ENCODE assay signal across 33 mouse cellular contexts in the genomic region with DNA sequence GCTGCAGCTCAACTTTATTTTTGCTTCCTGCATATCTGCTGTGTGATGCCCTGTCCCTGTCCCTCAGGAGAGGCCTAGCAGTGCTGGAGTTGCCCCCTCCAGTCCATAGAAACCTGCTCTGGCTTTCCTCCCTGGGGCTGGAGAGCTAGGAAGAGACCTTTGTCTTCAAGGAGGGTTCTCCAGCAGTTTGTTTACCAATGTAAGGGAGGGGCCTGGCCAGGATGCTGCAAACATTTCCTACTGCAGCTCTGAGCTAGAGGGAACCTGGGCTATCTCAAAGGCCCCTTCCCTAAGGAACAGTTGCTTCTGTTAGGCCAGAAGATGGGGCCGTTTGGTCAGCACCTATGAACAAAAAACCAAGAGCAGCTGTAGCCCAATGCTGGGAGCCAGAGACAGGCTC. TPM values are rescaled to one million over a fixed set of nuclear protein-coding genes. Genes with fewer than 3 reads are reported as not detected.
DNase-seq lines count a peak whose midpoint lies in the region; ATAC-seq and TF ChIP-seq lines count a peak whose summit lies in the region.
"Had no signal": no experiment of that assay in that cellular context is flagged by ENCODE, and none has a peak within 500 bp of the region (broad histone marks: within the 10 kb centered on the region; RNA-seq: fewer than 3 reads in every experiment).

No protein-coding gene starts in this region.

- DNase-seq in kidney, adult 18-20 months, result peak; percentile 20
- no peak for DNase-seq in lung, postnatal 0 days (ENCODE audit: low spot score)
- no peak for DNase-seq in lung, adult 2 months
- peak; percentile 16 for DNase-seq in lung, postnatal 25 days (ENCODE audit: low spot score)
- no peak for DNase-seq in retina, postnatal 1 day
- DNase-seq in c-Kit-positive CD71-positive TER-119-positive erythroid progenitor cells, embryonic 14.5 days (ENCODE audit: low spot score), result no peak
- DNase-seq: adrenal gland, adult 2 months; adrenal gland, postnatal 36 days; B cell, adult 2 months; cerebellum, adult 8-10 months; cerebellum, postnatal 25 days; forebrain, postnatal 0 days; heart, postnatal 36 days; kidney, adult 9 months; kidney, postnatal 4 days; left cerebral cortex, postnatal 4 days; liver, embryonic 13.5 days; right cerebral cortex, postnatal 14 days had no signal

- H3K27me3 ChIP-seq in kidney, embryonic 14.5 days (ENCODE audit: control insufficient read depth, insufficient read depth, low read length), result no peaks in the 10 kb centered on the region
- no peaks in the 10 kb centered on the region for H3K27me3 ChIP-seq in lung, postnatal 0 days (replicated peaks; ENCODE audit: insufficient read depth, low read length)
- H3K27me3 ChIP-seq: embryonic facial prominence, embryonic 15.5 days; forebrain, embryonic 12.5 days; hindbrain, embryonic 15.5 days; liver, embryonic 13.5 days; lung, embryonic 15.5 days; neural tube, embryonic 12.5 days had no signal

- H3K27ac ChIP-seq in kidney, embryonic 14.5 days (ENCODE audit: low read depth, low read length), result no peak overlapping the region
- H3K27ac ChIP-seq in lung, postnatal 0 days (ENCODE audit: low read length), result no peak overlapping the region
- H3K27ac ChIP-seq: embryonic facial prominence, embryonic 10.5 days; embryonic facial prominence, embryonic 15.5 days; forebrain, embryonic 12.5 days; hindbrain, embryonic 15.5 days; liver, embryonic 13.5 days; lung, embryonic 15.5 days; neural tube, embryonic 12.5 days had no signal

- no peak for TF ChIP-seq CTCF in lung, postnatal 0 days (IDR thresholded peaks at IDR 0.05)
- no peak for TF ChIP-seq CTCF in lung, adult 2 months (IDR thresholded peaks at IDR 0.05; ENCODE audit: insufficient read depth, low read length)

- no peak overlapping the region for H3K9ac ChIP-seq in kidney, embryonic 14.5 days (ENCODE audit: low read depth, low read length)
- H3K9ac ChIP-seq in lung, postnatal 0 days (replicated peaks; ENCODE audit: low read depth), result no peak overlapping the region
- H3K9ac ChIP-seq: embryonic facial prominence, embryonic 15.5 days; forebrain, embryonic 12.5 days; forebrain, postnatal 0 days; hindbrain, embryonic 15.5 days; liver, embryonic 13.5 days; lung, embryonic 15.5 days; neural tube, embryonic 12.5 days had no signal

- no peak overlapping the region for H3K4me3 ChIP-seq in kidney, embryonic 14.5 days (ENCODE audit: low read length)
- no peak overlapping the region for H3K4me3 ChIP-seq in lung, postnatal 0 days (ENCODE audit: low read depth, low read length)
- H3K4me3 ChIP-seq in lung, adult 2 months (replicated peaks; ENCODE audit: extremely low read depth, low read depth, low read length), result no peak overlapping the region
- H3K4me3 ChIP-seq: embryonic facial prominence, embryonic 10.5 days; embryonic facial prominence, embryonic 15.5 days; forebrain, embryonic 12.5 days; hindbrain, embryonic 15.5 days; liver, embryonic 13.5 days; lung, embryonic 15.5 days; neural tube, embryonic 12.5 days had no signal

- no peak overlapping the region for H3K4me2 ChIP-seq in kidney, embryonic 14.5 days (replicated peaks; ENCODE audit: low read depth, low read length)
- H3K4me2 ChIP-seq in lung, postnatal 0 days (replicated peaks; ENCODE audit: low read depth, low read length), result no peak overlapping the region
- H3K4me2 ChIP-seq: embryonic facial prominence, embryonic 15.5 days; forebrain, embryonic 12.5 days; heart, embryonic 11.5 days; hindbrain, embryonic 15.5 days; liver, embryonic 13.5 days; lung, embryonic 15.5 days; midbrain, embryonic 11.5 days; neural tube, embryonic 12.5 days had no signal

- H3K9me3 ChIP-seq in kidney, embryonic 14.5 days (ENCODE audit: control insufficient read depth, low read length), result no peaks in the 10 kb centered on the region
- no peaks in the 10 kb centered on the region for H3K9me3 ChIP-seq in lung, postnatal 0 days (ENCODE audit: low read length)
- H3K9me3 ChIP-seq: embryonic facial prominence, embryonic 10.5 days; embryonic facial prominence, embryonic 15.5 days; forebrain, embryonic 12.5 days; hindbrain, embryonic 15.5 days; liver, embryonic 13.5 days; lung, embryonic 15.5 days; neural tube, embryonic 12.5 days had no signal

- no peaks in the 10 kb centered on the region for H3K4me1 ChIP-seq in kidney, embryonic 14.5 days (ENCODE audit: control insufficient read depth, insufficient read depth, low read length)
- H3K4me1 ChIP-seq in lung, postnatal 0 days (ENCODE audit: insufficient read depth, low read depth, low read length), result no peaks in the 10 kb centered on the region
- 0 out of 2 replicates have a peak, but pooled peaks cover 6% of the 10 kb centered on the region for H3K4me1 ChIP-seq in lung, adult 2 months (ENCODE audit: control insufficient read depth, insufficient read depth, low read length)
- H3K4me1 ChIP-seq: embryonic facial prominence, embryonic 10.5 days; embryonic facial prominence, embryonic 15.5 days; forebrain, embryonic 12.5 days; hindbrain, embryonic 15.5 days; lung, embryonic 15.5 days; neural tube, embryonic 12.5 days had no signal

- peaks cover 74% of the 10 kb centered on the region for H3K36me3 ChIP-seq in kidney, embryonic 14.5 days (ENCODE audit: control insufficient read depth, insufficient read depth, low read length)
- peaks cover 21% of the 10 kb centered on the region for H3K36me3 ChIP-seq in lung, postnatal 0 days (ENCODE audit: insufficient read depth, low read length)

- ATAC-seq in kidney, embryonic 14.5 days (ENCODE audit: low FRiP score, low TSS enrichment), result no peak
- peak; percentile 61; the same call in 1 of the 2 replicates for ATAC-seq in lung, postnatal 0 days
- ATAC-seq: activated CD4-positive, CD25-positive, alpha-beta regulatory T cell, adult 4 months; forebrain, postnatal 0 days; inflammation-experienced regulatory T-cells, adult 6 months; midbrain, embryonic 16.5 days had no signal

- 54% methylated on average over 1 of the region's 1 CpGs for WGBS in kidney, embryonic 14.5 days
- 43% methylated on average over 1 of the region's 1 CpGs for WGBS in lung, postnatal 0 days
- 42% methylated on average over 1 of the region's 1 CpGs for WGBS in lung, adult 2 months

- TF ChIP-seq EP300 in lung, postnatal 0 days (IDR thresholded peaks at IDR 0.05), result no peak

- no peak for TF ChIP-seq POLR2A in lung, adult 2 months (IDR thresholded peaks at IDR 0.05; ENCODE audit: borderline replicate concordance, extremely low read depth, low read depth, low read length)

RNA-seq across cellular contexts. Expression of a gene that starts 7.6 kb away (rescaled TPM):
- polyA plus RNA-seq in kidney, embryonic 14.5 days (2014; fragmentation: Nextera tagmentation; extraction: Ambion mirVana), result 29.9 and 33.6 TPM in 2 replicates
- 0.87 and 1.0 TPM in 2 replicates for polyA plus RNA-seq in lung, postnatal 0 days (2015; fragmentation: Nextera tagmentation; extraction: Ambion mirVana)
- 0.11 and 0.51 TPM in 2 replicates for polyA plus RNA-seq in lung, adult 2 months (2012; rRNA removed)

RNA-seq across cellular contexts. Expression of a gene that starts 7.8 kb away (rescaled TPM):
- 154 and 193 TPM in 2 replicates for polyA plus RNA-seq in kidney, embryonic 14.5 days (2014; fragmentation: Nextera tagmentation; extraction: Ambion mirVana)
- 113 and 118 TPM in 2 replicates for polyA plus RNA-seq in lung, postnatal 0 days (2015; fragmentation: Nextera tagmentation; extraction: Ambion mirVana)
- 32.8 and 34.7 TPM in 2 replicates for polyA plus RNA-seq in lung, adult 2 months (2012; rRNA removed)

RNA-seq across cellular contexts. Expression of a gene that starts 16.0 kb away (rescaled TPM):
- 16.8 and 18.5 TPM in 2 replicates for polyA plus RNA-seq in kidney, embryonic 14.5 days (2014; fragmentation: Nextera tagmentation; extraction: Ambion mirVana)
- 13.3 and 14.1 TPM in 2 replicates for polyA plus RNA-seq in lung, postnatal 0 days (2015; fragmentation: Nextera tagmentation; extraction: Ambion mirVana)
- polyA plus RNA-seq in lung, adult 2 months (2012; rRNA removed), result 38.4 and 41.1 TPM in 2 replicates

RNA-seq across cellular contexts. Expression of a gene that starts 31.8 kb away (rescaled TPM):
- polyA plus RNA-seq in kidney, embryonic 14.5 days (2014; fragmentation: Nextera tagmentation; extraction: Ambion mirVana), result 118 and 197 TPM in 2 replicates
- 72.9 and 75.0 TPM in 2 replicates for polyA plus RNA-seq in lung, postnatal 0 days (2015; fragmentation: Nextera tagmentation; extraction: Ambion mirVana)
- polyA plus RNA-seq in lung, adult 2 months (2012; rRNA removed), result 41.4 and 46.3 TPM in 2 replicates

RNA-seq across cellular contexts. Expression of a gene that starts 43.0 kb away (rescaled TPM):
- 0.23 and 0.99 TPM in 2 replicates for polyA plus RNA-seq in kidney, embryonic 14.5 days (2014; fragmentation: Nextera tagmentation; extraction: Ambion mirVana)
- polyA plus RNA-seq in lung, postnatal 0 days (2015; fragmentation: Nextera tagmentation; extraction: Ambion mirVana), result 0.69 and 1.3 TPM in 2 replicates
- polyA plus RNA-seq in lung, adult 2 months (2012; rRNA removed), result not detected in 2 replicates
- polyA plus RNA-seq: activated CD4-positive, CD25-positive, alpha-beta regulatory T cell, adult 4 months; adrenal gland, adult 2 months; embryonic facial prominence, embryonic 10.5 days; forebrain, embryonic 12.5 days; forebrain, postnatal 0 days; heart, embryonic 11.5 days; heart, embryonic 16.5 days; inflammation-experienced regulatory T-cells, adult 6 months; liver, embryonic 13.5 days; midbrain, embryonic 11.5 days; midbrain, embryonic 16.5 days; small intestine, adult 2 months; urinary bladder, adult 2 months had no signal

Comparison
In these comparisons a context has a peak if more than half of its experiments do, and no peak if none do; other contexts are left out.
1. DNase-seq: peak in kidney, adult 18-20 months (single experiment) and lung, postnatal 25 days (single experiment); none in lung, postnatal 0 days (single experiment), lung, adult 2 months (single experiment), retina, postnatal 1 day (single experiment) and c-Kit-positive CD71-positive TER-119-positive erythroid progenitor cells, embryonic 14.5 days (single experiment).
2. RNA of a gene that starts 7.6 kb away (polyA plus RNA-seq): 29.9 to 33.6 TPM in kidney, embryonic 14.5 days; 0.87 to 1.0 TPM in lung, postnatal 0 days and 0.11 to 0.51 TPM in lung, adult 2 months; every median in the first group is over 10 times any median in the second.